Mouse (Mus musculus) left cerebral cortex, postnatal 25 days (tissue): ENCODE data around the gene Ifi27l2a. TPM values are rescaled to one million over a fixed set of nuclear protein-coding genes. Genes with fewer than 3 reads are reported as not detected.

Source experiments
- DNase-seq, 2 experiments: peaks; one replicate each; pipeline ENCODE4 v3.0.0; 2022; ENCODE audit warnings: low spot score in 2 of 2, mixed read lengths in 1 of 2
- intact Hi-C: fragments of 180-260 bp; cut with DNase I; formaldehyde crosslinking; loops from one replicate; pipeline ENCODE4 v1.15.1; 2025
- total RNA-seq, 2 experiments: library from RNA; stranded (reverse); gene quantifications; 2 replicates each; pipeline ENCODE4 v1.2.3; 2021

Ifi27l2a gene
- total RNA-seq, 2 experiments from 2014 or later, result 1.4 to 1.5 TPM

GRCm38 (mm10) chr12:103433986-103434731 lies 9.3 kb downstream of the Ifi27l2a start, which contains the start of gene Ifi27:
Ifi27 (plus strand) TSS chr12:103434211.
- intact Hi-C loops, result loop anchor here (5.0 kb wide), 1 partner anchor 208 kb away; no protein-coding TSS in a partner anchor
- DNase-seq, result peak; percentile 58 to 82

DNA sequence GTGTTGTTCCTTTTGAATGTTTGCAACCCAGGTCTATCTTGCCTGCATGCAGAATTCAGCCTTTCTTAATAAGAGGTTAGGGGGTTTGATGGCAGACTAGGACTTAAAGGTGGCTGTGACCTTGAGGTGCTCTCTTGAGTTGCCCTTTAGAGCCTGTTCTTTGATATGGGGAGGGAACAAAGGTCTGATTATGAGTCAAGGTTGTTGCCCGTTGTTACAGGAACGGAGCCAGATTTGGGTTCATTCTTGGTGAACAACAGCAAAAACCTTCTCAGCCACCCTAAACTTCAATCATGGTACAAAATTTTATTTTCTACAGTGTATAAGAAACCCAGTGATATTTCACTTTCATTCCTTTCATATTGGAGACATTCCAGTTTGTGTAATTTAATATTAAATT lies 10.1 kb downstream of the Ifi27l2a start:
- intact Hi-C loops, result loop anchor here (5.0 kb wide), 1 partner anchor 209 kb away; no protein-coding TSS in a partner anchor

DNA sequence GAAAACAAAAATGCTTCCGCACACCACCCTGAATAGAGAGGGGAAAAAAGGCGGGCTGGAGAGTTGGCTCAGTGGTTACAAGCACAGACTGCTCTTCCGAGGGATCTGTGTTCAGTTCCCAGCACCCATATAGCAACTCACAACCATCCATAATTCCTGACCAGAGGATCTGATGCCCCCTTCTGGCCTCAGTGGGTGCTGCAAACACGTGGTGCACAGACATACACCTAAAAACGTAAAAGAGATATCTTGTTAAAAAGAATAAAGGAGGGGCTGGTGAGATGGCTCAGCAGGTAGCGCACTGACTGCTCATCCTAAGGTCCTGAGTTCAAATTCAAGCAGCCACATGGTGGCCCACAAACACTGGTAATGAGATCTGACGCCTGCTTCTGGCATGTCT lies 16.8 kb downstream of the Ifi27l2a start:
- intact Hi-C loops, result loop anchor here (1.0 kb wide), 1 partner anchor 67 kb away; no protein-coding TSS in a partner anchor
- no peak for DNase-seq

More for the DNA sequence above, 10.1 kb downstream of the Ifi27l2a start:
- no peak for DNase-seq

- intact Hi-C loops, result loop anchor here (1.0 kb wide), 1 partner anchor 67 kb away; no protein-coding TSS in a partner anchor
- peak; percentile 97 to 99 for DNase-seq
These were observed 17.6 kb downstream of the Ifi27l2a start, which contains the start of gene Ddx24 for GRCm38 (mm10) chr12:103425729-103426470. Ddx24 (minus strand) TSS chr12:103425830.

DNA sequence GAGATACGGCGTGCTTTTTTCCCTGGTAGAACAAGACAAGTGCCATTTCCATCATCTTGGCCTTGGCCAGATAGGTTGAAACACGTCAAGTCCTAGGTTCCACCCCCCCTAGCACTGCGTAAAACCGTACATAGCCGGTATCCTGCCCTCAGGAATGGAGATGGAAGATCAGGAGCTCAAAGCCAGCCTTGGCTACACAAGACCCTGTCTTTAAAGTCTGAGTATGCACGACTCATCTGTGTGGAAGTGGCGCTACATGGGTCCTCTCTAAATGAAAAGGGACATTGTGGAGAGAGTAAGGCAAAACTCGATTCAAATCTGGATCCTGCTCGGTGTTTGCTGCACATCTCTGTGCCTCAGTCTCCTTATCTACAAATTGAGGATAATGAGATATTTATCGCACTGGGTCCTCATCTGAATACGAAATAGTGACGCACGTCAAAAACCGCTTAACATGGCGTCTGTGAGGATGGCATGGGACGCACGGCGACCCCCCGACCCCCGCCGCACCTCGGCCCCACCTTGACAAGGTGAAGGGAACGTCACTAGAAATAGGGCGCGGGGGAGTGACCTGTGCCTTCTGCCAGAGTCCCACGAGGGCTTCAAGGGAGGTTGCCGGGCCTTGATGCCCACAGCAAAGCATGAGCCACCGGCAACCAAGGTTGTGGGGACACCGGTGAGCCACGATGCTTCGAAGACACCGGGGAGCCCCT lies 18.3 kb downstream of the Ifi27l2a start:
- DNase-seq, result peak in 1 of 2 experiments; percentile 45
- intact Hi-C loops, result no loop called here

DNA sequence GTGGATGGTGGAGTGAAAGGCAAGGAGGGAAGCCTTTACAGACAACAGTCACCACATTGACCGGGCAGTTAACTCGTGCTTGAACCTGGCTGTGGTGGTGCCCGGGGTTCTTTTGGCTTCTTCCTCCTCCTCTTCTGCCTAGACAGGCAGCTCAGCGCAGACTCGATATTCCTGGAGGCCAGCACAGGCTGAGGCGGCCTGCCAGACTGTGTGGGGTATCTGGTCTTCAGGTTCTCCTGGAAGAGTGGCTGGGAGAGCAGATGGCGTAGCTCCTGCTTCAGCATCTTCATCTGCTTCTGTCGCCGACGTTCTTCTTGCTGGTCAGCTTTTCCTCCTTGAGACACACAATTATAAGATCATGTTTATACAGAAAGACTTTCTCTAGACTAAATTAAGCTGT lies 35.3 kb downstream of the Ifi27l2a start:
- intact Hi-C loops, result loop anchor here (2.0 kb wide), 1 partner anchor 31 kb away; no protein-coding TSS in a partner anchor
- peak in 1 of 2 experiments; percentile 89 for DNase-seq

- intact Hi-C loops, result loop anchor here (2.0 kb wide), 1 partner anchor 31 kb away; no protein-coding TSS in a partner anchor
- DNase-seq, result no peak
These were observed 35.8 kb downstream of the Ifi27l2a start, which contains the start of gene 9330161L09Rik for GRCm38 (mm10) chr12:103407720-103408119. 9330161L09Rik (minus strand) TSS chr12:103407820.

GRCm38 (mm10) chr12:103404131-103404530 lies 39.3 kb downstream of the Ifi27l2a start:
- intact Hi-C loops, result no loop called here

DNA sequence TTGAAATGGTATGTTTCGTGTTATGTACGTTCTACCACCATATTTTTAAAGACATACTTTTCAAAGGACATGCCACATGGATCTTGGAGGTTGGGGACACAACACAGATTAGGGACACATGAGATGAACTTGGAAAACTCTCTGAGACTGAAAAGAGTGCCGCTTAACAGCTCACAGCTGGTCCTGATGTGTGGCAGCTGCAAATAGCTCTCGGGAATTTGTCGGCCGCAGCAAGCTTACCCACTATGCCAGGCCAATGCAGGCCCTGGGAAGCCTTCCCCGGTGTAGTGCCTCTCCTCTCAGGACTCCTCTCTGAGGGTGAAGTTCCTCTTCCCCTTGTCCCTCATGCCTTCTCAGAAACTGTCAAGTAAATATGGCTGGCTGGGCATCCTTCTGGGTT lies 46.7 kb downstream of the Ifi27l2a start:
- intact Hi-C loops, result no loop called here
- DNase-seq, result no peak

More at GRCm38 (mm10) chr12:103404131-103404530, 39.3 kb downstream of the Ifi27l2a start:
- no peak for DNase-seq

DNA sequence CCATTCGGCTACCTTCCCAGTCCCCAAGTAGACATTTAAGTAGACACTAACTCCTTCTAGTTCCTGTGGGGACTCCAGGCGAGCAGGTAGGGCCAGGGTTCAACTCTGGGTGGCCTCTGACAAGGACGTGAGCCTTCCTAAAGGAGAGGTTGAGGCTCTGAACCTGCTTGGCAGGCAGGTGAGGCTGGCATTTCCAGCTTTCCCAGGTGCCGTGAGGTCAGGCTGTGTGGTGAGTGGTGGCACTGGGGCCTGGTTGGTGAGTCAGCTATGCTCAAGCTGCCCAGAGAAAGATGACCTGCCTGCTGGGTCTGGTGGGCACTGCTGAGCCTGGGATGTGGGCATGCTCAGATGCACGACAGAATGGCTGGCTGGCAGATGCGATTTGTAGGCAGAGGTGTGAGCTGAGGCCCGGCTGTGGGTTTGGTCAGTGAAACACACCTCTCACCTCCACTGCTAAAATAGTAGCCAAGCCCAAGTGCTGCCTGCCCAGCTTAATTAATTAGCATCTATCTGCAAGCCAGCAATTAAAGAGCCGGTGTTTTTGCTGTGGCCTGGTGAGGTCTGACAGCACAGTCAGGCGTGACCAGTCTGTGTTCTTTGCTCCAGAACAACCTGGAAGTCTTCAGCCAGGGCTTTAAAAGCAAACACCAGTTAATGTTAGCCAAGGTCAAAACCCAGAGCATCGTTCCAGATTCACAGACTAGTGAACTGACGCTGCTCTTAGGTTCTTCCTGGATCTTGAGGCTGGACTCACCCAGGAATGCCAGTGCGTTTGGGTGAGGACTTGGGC lies 47.8 kb downstream of the Ifi27l2a start:
- DNase-seq, result peak in 1 of 2 experiments; percentile 25
- intact Hi-C loops, result no loop called here

GRCm38 (mm10) chr12:103393528-103393927 lies 50.0 kb downstream of the Ifi27l2a start:
- intact Hi-C loops, result no loop called here

More at GRCm38 (mm10) chr12:103393528-103393927, 50.0 kb downstream of the Ifi27l2a start:
- no peak for DNase-seq

Other genes with a start within 250 kb of the Ifi27l2a start
- gene Prima1, start 201.5 kb downstream of the Ifi27l2a start, total RNA-seq, result 10 to 100 TPM in 1 of 2 experiments, 1 to 10 TPM in 1; 4.3 to 10.7 TPM
- gene Fam181a, start 132.7 kb downstream of the Ifi27l2a start, total RNA-seq, result 1 to 10 TPM; 1.5 to 2.7 TPM
- 1 to 10 TPM; 2.7 to 3.4 TPM for gene Asb2, start 87.7 kb downstream of the Ifi27l2a start, total RNA-seq
- 10 to 100 TPM; 32.9 to 42.8 TPM for gene Otub2, start 55.0 kb downstream of the Ifi27l2a start, total RNA-seq
- gene 9330161L09Rik, start 35.9 kb downstream of the Ifi27l2a start, total RNA-seq, result 1 to 10 TPM; 2.2 to 2.5 TPM
- gene Ddx24, start 17.9 kb downstream of the Ifi27l2a start, total RNA-seq, result 100 to 1,000 TPM; 213 to 218 TPM
- gene Ifi27, start 9.5 kb downstream of the Ifi27l2a start, total RNA-seq, result 10 to 100 TPM; 48.9 to 51.2 TPM
- gene Ifi27l2b, start 13.5 kb upstream of the Ifi27l2a start, total RNA-seq, result not detected
- 10 to 100 TPM; 21.5 to 23.4 TPM for gene Ppp4r4, start 88.6 kb upstream of the Ifi27l2a start, total RNA-seq
- gene Serpina10, start 187.8 kb upstream of the Ifi27l2a start, total RNA-seq, result not detected
- not detected for gene Serpina6, start 213.5 kb upstream of the Ifi27l2a start, total RNA-seq
- gene Serpina16, start 232.5 kb upstream of the Ifi27l2a start, total RNA-seq, result not detected